Mouse (Mus musculus) adrenal gland, postnatal 36 days (tissue): ENCODE data around the gene Gosr1. TPM values are rescaled to one million over a fixed set of nuclear protein-coding genes. Genes with fewer than 3 reads are reported as not detected.
"Not testable (repeated sequence)": the region's sequence is repeated elsewhere in the genome, so short reads cannot be mapped to it uniquely, and the experiment has no call there.

ENCODE experiments used
- DNase-seq, 2 experiments: peaks; one replicate each; pipeline ENCODE4 v3.0.0; 2021; ENCODE audit warnings: mixed read lengths in 1 of 2
- long read RNA-seq, 2 experiments: library from polyadenylated mRNA; stranded (forward); transcript quantifications; one replicate each; pipeline ENCODE4 v2.0.0; 2021; ENCODE audit warnings: borderline sequencing depth in 2 of 2
- total RNA-seq, 2 experiments: library from RNA; stranded (reverse); gene quantifications; 2 replicates each; pipeline ENCODE4 v1.2.3; 2021

Gene Gosr1
- total RNA-seq: 10 to 100 TPM; 73.2 to 84.2 TPM
- long read RNA-seq, experiment 1, full-length matches to known transcripts: 19 of 31 reads
- long read RNA-seq, experiment 1, partial matches to known transcripts: 1 of 31 reads
- long read RNA-seq, experiment 1, other reads (novel, unspliced or antisense): 11 of 31 reads
- long read RNA-seq, experiment 2, full-length matches to known transcripts: 11 of 15 reads
- long read RNA-seq, experiment 2, partial matches to known transcripts: 3 of 15 reads
- long read RNA-seq, experiment 2, other reads (novel, unspliced or antisense): 1 of 15 reads

DNA sequence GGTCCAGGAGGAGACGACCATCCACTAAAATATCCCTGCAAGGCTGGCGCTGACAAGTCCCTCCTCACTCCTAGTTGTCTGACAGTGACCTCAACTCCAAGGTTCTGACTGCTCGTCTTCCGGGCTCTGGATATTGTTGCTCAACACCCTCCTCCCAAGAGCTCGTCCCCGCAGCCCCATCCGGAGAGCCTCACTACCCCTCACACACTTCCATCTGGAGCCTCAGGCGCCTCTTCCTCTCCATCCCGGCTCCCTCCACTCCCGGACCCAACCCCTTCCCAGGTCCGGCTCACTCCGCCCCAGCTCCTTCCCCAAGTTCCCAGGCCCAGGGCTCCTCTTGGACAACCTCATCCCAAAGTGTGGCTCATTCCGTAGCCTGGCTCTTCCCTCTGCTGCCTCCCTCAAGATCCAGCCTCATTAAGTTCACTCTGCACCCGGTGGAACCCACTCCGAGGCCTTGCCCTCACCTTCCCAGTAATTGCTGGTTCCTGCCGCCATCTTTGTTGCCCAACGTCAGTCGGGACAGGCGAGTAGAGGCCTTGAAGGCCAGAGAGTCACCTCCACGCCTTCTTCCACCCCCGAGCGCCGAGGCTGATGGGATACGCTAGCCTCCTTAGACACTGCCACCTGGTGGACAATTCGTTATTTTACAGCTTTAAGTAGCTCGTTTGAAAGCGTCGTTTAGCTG is at the start of gene Gosr1:
Gene Gosr1, minus strand, starts transcription at position 527 of the 688 bp plus-strand sequence.
- peak; percentile 91 to 92 for DNase-seq

DNA sequence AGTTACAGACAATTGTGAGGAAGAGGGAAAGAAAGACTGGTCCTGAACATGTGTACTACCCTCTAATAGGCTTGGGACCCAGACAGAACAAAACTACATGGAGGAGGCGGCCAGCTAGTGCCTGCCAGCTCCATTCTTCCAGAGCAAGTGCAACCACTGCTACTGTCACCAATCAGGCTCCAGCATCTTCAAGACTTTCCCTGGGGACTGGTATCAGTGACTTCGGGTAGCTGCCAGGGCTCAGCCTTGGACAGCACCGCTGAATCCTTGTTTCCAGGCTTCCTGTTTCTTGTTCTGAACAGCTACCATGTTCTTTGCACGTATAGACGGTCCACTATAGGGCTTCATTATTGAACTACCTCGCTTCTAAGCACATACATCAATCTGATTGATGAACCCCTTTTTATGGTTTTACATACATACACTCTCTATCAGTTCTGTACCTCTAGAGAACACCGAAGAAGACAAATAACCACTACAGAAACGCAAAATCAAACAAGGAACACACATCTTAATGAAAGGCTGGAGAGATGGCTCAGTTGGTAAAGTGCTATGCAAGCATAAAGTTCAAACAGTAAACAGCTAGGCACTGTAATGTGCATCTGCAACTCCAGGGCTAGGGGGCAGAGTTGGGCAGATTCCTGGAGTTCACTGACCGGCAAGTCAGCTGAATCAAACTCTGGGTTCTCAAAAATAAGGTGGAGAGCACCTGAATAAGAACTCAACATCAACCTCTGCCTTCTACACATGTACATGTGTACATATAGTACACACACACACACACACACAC is 47.5 kb upstream of the Gosr1 start:
- DNase-seq: peak; percentile 24 to 50

DNA sequence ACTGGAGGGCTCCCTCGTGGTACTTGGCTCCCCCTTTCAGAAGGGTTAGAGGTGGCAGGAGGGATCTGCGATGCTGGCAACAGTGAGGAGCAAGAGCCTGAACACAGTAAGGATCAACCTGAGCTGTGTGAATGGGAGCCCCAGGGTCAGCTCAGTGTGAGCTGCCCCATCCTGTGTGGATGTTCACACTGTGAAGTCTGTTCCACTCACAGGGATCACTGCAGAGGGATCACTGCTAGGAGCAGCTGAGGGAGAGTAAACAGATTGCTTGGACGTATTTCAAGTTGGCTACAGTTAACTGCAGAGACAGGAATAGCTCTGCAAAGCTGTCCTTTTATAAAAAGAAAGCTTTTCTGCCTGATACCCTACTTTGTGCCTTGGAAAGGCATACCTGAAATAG is 46.1 kb upstream of the Gosr1 start:
- DNase-seq: no peak

DNA sequence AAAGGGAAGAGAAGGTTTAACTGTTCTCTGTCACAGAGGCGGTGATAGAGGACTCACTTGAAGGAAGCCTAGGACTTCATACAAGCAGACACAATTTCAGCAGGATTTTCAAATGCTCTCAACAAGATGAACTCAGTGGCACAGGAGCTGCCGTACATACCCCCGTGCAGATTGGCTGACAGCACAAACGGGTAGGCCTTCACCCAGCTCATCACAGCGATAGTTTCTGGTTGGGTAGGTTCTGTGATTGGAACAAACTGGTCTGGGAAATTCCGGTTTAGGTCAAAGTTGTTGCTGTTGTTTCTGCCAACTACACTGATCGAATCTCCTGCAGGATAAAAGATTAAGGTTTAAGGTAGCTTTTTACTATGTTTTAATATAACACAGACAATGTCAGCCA is 45.2 kb upstream of the Gosr1 start:
- DNase-seq: no peak

DNA sequence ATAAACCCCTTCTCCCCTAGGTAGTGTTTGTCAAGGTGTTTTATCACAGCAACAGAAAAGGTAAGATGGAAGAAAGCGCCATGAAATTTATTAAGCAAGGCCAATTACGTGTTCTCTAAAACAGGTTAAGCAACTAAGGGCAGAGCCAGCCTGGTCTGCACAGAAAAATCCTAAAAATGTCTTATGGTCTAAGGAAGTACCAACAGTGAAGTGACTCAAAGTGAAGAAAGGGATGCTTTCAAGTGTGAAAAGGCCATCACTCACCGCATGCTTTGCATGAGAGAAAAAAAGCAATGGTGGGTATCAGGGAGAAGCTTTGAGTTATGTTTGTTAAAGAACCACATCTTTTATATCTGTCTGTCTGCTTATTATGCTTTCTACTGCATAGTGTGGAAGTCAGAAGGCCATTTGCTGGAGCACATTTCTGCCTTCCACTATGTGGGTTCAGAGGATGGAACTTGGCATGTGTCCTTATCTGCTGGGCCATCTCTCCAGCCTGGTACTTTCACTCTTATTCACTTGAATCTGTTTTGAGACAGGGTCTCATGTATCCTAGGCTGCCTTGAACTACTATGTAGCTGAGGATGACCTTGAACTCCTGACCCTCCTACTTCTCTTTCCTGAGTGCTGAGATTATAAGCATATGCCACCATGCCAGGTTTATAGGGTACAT is 43.8 kb upstream of the Gosr1 start:
- no peak for DNase-seq

DNA sequence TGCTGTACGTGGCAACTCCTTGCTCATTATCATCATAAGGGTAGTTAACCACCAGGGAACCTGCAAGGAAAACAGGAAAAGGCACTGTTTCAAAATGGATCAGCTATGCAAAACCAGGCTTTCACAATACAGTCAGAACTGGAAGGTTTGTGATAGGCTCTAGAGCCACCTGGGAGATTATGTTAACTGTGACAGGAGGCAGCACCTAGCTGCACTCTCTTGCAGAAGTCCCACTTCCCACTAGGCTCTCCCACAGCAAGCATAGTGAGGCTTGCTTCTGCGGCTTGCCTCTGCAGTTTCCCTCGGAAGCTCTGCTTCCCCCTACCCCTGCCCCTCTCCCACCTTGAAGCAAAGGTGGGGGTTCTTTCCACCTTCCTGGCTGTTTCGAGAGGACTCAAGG is 42.6 kb upstream of the Gosr1 start:
- DNase-seq: no peak

DNA sequence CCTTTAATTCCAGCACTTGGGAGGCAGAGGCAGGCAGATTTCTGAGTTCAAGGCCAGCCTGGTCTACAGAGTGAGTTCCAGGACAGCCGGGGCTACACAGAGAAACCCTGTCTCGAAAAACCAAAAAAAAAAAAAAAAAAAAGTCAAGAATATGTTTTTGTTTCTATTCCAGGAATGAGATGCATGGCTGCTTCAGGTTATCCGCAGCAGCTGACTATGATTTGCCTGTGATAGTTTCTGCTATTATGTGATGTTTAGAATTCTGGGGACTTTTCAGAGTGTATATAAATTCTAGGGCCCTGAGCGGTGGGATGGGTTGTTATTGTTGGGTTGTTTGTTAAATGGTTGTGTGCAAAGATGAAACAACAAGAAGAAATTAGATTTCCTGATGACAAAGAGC is 41.7 kb upstream of the Gosr1 start:
- not testable (repeated sequence) for DNase-seq

DNA sequence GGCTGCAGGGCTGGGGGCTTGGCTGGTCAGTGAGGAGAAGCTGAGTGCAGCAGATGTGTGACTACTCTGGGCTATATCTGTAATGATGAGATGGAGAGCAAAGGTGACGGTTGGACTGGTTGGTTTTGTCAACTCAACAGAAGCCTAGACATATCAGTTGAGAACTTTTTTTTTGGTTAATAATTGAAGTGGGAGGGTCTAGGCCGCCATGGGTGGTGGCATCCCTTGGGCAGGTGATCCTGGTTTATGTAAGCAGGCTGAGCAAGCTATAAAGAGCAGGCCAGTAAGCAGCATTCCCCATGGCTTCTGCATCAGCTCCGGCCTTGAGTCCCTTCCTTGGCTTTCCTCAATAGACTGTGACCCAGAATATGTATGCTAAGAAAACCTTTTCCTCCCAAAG is 39.9 kb upstream of the Gosr1 start:
- no peak for DNase-seq

DNA sequence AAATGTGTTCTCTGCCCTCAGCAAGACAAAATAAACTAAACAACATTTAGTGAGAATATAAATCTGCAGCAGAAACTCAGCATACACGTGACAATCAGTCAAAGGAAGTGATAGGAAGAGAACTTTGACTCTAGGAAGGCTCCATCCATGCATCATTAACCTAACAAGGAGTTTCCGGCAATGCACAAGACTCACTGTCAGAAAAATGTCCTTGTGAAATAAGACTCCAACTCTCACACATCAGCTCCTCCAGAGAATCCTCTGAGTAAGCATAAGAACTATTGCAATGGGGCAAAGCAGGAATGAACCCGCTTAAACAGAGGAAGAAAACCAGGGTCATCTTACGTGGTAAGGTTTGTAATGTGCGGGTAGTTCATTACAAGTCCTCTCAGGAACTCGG is 33.9 kb upstream of the Gosr1 start:
- DNase-seq: no peak

DNA sequence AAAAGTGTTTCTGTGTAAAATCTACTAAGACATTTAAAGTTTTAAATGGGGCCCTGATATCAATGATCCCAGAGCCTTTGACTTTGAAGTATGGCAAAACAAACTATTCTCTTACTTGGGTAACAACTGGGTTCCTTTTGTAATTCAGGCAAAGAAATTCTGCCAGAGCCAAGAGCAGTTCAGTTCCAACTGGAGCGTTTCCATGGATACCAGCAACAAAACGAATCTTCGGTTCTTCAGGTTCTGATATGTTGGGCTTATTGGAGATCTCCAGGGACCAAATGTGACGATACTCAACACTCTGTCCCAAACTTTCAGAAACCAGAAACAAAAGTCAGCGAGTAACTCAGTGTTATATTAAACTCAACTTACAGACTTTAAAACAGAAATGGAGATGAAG is 31.9 kb upstream of the Gosr1 start:
- DNase-seq: no peak

DNA sequence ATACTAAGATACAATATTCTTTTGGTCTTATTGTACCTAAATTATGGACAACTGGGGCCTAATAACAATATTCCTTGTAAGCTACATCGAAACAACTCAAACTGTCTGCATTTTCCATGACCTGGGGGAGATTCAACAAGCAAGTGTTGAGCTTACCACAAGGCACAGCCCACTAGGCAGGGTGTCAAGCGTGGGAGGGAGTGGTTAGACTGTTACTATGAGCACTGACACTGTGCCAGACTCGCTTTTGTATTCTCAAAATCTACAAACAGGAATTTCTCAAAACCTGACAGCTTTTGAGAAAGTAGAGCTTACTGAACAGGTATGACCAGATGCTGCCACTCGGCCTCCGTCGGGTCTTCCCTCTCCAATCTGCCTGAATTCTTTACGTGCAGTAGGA is 28.0 kb upstream of the Gosr1 start:
- DNase-seq: no peak

DNA sequence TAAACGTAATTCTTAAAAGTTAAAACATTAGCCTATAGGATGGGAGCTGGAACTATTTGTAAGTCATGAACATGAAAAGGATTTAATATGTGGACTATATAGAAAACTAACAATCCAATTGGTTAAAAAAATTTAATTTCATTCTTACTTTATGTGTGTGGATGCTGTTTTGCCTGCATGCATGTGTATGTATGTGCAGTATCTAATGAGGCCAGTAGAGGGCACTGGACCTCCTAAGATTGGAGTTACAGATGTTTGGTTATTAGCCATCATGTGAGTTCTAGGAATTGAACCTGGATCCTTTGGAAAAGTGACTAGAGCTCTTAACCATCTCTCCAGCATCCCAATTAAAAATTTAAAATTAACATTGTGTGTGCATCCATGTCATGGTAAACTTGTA is 25.9 kb upstream of the Gosr1 start:
- peak; percentile 37 to 52 for DNase-seq

DNA sequence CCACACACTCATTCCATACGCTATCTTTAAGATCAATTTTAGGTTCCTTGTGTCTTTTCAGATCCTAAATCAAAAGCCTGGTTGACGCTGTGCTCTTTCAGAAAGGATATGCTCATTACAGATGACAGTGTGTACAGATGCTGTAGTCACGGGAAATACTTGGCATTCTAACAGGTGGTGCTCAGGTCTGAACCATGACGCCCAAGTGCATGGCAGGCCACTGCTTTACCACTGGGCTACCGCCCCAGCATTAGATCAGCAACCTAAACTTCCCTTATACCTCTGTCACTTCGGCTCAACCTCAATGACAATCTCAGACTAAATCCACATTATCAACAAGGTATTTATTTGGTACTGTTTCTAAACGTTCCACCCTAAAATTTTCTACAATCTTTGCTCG is 12.2 kb upstream of the Gosr1 start:
- no peak for DNase-seq

DNA sequence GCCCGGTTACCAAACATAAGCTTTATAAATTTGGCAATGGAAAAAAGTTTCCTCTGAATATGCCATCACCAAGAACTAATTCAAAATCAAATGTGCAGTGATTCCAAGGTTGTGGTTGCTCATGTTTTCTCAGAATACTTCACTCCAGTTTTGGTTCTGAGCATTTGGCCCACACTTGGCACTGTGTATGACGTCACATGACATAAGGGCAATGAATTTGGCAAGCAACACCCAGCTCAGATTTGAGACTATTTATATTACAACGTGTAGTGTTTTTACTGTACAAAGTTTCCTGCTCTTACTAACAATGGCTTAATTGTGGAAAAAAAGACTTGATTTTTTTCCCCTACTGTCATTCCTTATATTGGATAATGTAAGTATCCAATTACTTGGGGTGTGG is 10.4 kb upstream of the Gosr1 start:
- DNase-seq: no peak

DNA sequence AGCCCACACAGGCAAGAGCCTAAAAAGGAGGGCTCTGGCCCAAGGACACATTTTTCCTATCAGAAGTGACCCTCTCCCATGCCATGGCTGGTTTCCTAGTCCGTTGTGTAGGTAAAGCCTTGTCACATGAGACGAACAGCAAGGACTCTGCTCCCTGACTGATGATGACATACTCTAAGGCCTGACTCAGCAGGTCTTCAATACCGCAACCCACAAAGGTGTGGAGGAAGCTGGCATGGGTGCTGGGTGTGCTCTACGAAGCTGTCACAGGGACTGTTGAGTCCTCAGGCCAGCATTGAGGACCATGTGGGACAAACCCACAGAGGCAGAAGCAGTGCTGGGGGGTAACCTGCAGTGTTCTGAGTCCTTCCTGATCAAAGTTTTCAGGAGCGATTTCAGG is 7.2 kb upstream of the Gosr1 start:
- no peak for DNase-seq

DNA sequence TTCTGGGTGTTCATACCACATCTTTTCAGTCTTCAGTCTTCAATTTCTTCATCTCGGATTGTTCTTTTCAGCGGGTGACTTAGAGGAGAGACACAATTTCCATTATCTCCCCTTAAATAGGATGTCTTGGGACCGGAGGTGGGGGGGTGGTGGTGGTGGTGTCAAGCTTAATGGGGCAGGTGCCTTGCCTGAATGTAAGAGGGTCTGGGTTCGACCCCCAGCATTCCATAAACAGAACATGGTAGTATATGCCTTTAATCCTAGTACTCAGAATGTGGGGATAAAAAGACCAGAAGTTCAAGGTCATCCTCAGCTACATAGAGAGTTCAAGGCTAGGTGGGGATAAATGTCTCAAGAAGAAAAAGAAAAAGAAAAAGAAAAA is 353 bp upstream of the Gosr1 start:
- no peak for DNase-seq

DNA sequence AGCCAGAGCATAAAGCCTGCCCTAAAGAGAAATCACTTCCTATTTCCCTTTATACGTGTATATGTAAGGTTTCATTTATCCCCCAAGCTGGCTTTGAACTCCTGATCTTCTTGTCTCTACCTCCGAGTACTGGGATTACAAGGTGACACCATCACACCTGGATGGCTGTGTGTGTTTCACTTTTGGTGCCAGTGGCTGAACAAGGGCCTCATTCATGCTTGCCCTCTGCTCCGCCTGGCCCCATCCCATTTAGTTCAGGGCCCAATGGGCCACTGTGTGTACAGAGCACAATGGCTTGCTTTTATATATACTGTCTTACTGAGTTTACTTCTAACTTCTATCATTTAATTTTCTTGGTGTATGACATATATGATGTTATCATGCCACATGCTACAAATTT is 11.1 kb downstream of the Gosr1 start:
- no peak for DNase-seq

DNA sequence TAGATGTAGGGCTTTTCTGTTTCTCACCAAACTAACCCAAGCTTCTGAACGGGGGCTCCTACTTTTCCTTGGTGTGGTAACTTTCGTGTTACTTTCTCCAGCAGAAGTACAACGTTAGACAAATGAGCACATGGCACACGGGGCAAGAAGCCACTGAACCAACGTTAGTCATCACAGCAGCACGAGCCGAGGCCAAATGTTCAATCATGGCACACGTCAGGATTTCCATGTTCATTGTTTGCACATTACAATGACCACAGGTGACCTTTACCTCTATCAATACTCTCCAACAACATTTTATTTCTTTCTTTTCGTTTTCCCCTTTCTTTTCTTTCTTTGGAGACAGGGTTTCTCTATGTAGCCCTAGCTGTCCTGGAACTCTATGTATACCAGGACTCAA is 14.6 kb downstream of the Gosr1 start:
- DNase-seq: no peak

DNA sequence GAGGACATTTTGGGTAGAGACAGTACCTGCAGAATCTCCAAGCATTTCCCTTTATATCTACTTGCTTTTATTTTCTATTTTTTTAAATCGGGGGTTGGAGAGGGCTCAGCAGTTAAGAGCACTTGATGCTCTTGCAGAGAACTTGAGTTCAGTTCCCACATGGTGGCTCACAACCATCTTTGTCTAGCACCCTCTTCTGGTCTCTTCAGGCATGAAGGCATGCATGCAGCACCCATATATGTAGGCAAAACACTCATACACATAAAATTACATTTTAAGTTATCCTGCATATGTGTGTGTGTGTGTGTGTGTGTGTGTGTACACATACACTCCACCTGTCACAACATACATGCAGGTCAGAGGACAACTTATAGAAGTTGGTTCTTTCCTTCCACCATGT is 17.5 kb downstream of the Gosr1 start:
- DNase-seq: no peak

DNA sequence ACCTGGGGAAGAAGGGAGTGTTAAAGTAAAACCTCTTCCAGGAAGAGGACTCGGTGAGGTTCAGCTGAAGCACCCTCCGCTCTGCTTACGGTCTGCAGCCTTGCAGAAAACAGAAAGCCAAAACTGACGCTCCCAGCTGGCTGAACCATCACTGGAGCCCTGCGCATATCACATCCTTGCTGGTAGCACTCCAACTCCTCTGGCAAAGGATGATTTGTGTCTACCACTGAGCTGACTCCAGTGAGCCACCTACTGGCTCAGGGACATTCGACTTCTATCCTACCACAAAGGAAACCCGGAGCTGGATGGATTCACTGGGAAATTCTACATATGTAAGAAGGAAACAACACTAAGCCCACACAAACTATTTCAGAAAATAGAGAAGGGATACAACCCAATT is 18.8 kb downstream of the Gosr1 start:
- peak; percentile 48 to 59 for DNase-seq

DNA sequence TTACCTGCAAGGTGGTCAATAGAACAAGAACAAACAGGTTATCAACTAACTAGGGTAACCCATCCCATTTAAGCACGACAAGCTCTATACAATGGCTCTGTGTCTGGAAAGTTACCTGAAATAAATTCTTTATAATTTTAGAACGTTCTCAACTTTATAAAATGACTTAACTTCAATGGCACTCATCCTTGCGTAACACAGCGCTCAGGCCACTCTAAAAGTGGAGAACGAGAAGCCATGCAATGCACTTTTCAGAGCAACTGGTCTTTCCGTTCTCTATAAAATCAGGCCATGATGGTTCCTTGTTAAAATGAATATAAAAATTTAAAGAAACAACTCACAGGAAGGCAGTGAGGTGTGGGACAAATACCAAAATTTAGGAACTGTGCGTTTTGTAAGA is 20.9 kb downstream of the Gosr1 start:
- DNase-seq: no peak

DNA sequence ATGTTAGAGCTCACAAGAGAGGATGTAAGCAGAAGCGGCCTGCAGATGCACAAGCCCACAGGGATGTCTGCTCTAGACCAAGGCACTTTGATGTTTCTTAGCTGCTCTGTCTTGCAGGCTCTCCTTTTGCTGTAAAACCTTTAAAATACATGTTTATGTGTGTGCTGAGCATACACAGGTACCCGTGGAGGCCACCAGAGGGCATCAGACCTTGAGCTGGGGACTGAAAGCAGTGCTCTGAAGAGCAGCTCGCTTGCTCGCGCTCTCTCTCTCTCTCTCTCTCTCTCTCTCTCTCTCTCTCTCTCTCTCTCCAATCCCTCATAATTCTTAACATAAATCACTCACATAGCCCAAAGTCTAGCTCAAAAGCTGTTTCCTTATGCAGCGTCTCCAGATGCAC is 24.3 kb downstream of the Gosr1 start:
- peak; percentile 17 to 53 for DNase-seq
